Mouse (Mus musculus): ENCODE results near the gene Cdc7.
"Not testable (repeated sequence)": the region's sequence is repeated elsewhere in the genome, so short reads cannot be mapped to it uniquely, and the experiment has no call there.

Gene Cdc7

DNA sequence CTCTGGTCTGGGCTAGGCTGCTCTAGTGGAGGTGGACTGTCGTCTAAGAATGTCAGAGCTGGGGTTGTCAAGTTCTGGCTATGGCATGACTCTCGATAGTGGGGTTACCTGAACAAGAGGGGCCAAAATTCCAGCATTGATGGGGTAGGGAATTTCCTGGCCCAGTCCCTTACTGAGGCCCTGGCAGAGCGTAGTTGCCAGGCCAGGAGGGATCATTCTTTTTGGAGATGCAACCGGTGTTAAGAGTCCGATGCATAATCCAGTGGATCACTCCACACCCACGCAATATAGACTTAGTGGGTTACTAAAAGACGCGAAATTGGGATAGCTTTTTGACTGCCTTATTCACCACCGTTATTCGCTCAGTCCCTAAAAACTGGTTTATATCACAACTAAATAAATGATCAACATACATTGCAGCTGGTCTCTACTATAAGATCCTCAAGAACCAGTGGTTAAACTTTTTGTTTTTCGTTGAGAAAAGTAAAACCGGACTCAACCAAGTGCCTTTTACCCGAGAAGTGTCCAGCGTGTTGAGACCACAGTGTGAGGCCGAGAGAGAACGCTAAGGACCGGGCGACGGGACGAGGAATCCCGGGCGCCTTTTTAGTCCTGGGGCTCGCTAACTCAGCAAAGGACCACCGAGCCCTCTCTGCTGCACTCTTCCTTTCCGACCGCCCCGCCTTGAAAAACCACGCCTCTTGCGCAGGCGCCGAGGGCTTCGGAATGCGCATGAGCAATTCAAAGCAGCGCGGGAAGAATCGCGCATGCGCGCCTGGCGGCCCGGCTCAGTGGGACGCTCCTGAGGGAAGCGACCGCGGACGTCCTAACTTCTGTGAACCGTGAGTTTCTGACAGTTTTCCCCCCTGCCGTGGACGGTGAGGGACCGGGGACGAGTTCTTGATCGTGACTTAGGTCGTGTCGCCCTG lies at the start of gene Cdc7:
TSS of gene Cdc7 (plus strand) at position 739 of the 929 bp plus-strand sequence.
- peak; percentile 95 for DNase-seq (ENCODE audit: low spot score)

DNA sequence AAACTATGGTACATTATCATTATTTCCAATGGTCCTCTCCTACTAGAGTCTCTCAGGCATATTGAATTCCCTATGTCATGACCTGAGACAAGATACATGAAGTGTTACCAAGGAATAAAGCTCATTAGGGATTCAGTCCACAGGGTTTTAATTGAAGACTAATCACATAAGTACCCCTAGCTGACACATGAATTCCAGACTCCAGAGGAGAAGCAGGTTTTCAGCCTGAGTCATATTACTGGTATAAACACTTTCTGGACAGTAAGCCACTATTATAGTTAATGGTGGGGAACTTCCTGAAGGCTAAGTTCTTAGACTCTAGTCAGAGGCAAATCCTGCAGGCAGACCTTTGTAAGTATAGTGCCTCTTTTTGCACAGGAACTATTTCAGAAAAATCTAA lies 44.8 kb upstream of the Cdc7 start:
- no peak for DNase-seq (ENCODE audit: low spot score)

DNA sequence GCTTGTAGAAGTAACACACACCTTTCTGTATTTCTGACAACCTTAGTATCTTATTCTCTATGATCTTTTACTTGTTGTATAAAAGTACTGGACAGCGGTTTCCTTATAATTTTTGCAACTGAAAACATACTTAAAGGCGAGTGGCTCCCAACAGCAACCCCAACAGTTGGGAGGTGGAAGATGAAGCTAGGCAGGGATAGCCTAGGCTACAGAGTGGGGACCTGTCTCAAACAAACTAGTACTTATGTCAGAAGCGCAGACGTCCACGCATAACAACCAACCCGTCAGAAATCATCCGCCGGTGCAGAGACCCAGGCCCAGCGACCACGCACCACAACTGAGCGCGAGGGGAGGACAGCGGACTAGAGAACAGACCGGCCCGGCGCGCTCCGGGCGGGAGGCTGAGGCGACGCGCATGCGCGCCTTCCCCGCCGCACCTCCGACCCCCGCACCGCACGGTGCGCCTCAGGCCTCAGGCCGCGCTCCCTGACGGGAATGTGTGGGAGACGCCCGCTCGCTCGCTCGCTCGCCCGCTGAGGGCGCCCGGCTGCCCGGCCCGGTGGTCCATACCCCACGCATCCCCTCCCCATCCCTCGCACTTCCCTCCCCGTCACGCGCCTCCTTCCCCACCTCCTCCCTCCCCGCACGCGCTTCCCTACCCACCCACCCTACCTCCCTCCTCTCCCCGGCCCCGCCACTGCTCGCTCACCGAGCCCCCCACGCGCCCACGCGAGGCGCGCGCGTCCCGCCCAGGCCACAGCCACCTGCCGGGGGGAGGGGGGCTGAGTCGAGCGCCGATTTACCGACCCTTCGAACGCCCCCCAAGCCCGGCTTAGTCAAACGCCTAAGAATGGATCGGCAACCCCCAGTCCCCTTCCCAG lies 38.4 kb upstream of the Cdc7 start, which contains the start of gene Hfm1:
TSS of gene Hfm1 (minus strand) at position 834 of the 881 bp plus-strand sequence.
- peak; percentile 87 for DNase-seq (ENCODE audit: low spot score)

DNA sequence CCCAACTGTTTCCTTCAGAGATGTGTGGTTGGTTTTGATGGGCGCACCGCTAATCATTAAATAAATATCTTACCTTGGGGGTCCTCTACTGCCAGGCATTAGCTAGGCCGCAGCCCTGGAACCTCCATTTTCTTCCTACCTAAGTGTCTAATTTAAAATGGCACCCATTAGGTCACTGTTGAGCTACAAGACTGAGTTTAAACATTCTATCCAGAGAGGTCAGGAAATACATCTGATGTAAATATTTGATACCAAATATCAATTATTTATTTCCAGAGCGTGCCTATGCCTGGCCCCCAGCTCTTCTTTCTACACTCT lies 37.8 kb upstream of the Cdc7 start:
- no peak for DNase-seq (ENCODE audit: low spot score)

DNA sequence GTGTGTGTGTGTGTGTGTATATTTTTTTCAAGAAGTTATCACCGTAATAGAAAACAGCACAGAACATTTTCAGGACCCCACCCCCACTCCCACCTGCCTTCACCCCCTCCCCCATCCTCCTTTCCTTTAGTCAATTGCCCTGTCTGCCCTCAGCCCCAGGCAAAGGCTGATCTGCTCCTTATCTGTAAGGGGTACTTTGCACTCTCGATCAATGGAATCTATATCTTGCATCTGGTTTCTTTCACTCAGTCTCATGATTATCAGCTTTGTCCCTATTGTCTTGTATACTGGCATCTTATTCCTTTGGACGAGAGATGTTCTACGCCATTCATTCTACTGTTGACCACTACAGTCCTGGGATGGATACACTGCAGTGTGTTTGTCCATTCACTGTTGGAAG lies 36.1 kb upstream of the Cdc7 start:
- no peak for DNase-seq (ENCODE audit: low spot score)

DNA sequence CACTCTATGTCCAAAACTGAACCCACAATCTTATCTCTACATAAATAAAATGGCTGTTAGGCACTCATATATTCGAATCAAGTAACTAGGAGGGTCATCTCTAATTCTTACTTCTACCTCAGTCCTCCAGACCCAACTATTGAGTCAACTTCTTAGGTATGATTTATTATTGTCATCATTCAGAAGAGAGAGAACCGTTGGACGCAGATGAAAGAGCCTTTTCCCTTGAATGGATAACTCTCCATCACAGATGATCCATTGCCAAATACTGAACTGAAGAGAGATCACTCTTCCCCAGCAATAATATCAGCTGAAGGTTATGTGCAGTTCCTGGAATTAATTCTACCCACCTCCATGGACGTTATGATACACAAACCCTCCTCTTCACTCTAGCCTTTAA lies 17.8 kb upstream of the Cdc7 start:
- no peak for DNase-seq (ENCODE audit: low spot score)

DNA sequence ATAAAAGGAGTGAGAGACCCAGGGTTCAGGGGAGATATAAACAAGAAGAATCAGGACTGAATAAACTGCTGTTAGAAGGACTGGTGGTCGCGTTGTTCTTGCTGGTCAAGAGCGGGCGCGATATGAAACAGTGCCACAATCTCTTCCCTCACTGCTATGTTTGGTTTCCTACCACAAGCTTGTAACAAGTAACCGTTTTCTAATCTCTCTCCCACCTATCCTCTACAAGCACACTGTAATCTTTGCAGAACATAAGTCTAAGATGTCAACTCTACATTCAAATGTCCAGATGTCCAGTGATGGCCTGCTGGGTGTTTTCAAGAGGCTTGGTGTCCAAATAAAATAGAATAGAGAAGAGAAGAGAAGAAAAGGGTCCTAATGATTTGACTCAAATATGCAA lies 15.4 kb upstream of the Cdc7 start:
- no peak for DNase-seq (ENCODE audit: low spot score)

DNA sequence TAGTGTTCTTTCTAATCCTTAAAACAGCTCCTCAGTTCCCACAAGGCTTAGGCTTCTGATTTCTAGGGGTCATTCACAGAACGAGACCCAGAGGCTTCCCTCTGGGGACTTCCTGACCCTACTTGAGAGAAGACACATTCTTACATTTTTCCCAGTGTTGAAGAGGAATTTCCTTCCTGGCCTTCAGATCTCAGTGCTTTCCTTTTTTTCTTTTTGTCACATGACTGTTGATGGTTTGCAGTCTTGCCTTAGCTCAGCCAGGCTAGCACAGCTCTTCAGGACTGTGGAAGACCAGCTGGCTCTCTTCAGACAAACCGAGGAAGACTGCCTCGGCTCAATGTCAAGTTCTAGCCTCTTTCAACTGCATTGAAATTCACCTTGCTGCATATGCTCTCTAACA lies 7.7 kb upstream of the Cdc7 start:
- no peak for DNase-seq (ENCODE audit: low spot score)

DNA sequence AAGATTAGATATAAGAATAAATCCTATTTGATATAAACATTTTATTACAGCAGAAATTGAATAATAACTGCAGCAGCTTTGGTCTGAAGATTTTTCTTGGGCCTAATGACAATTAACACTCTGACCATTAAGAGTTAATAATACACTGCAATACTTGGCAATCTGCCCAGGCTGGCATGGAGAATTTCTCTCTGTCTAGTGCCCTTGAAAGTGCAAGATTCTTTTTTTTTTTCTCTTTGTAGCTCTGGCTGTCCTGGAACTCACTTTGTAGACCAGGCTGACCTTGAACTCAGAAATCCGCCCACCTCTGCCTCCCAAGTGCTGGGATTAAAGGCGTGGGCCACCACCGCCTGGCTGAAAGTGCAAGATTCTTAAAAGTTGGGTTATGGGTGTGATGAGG lies 5.1 kb upstream of the Cdc7 start:
- DNase-seq (ENCODE audit: low spot score), result peak; percentile 46

DNA sequence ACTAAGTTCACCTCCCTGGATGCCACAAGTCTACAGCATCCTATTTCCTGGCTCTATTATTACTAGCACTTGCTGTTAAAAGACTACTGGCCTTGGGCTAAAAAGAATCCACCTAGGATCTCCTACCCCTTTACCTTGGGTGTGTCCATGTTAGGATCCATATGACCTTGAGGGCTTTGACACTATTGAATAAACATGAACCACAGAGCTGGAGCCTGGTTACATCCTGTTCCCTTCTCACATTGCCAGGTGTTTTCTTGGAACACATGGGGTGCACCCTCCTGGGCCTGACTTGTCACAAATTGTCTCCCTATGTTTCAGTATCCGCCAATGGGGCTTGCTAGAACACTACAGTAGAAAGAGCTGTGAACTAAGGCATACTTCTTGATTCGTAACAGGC lies 3.7 kb upstream of the Cdc7 start:
- DNase-seq (ENCODE audit: low spot score), result no peak

DNA sequence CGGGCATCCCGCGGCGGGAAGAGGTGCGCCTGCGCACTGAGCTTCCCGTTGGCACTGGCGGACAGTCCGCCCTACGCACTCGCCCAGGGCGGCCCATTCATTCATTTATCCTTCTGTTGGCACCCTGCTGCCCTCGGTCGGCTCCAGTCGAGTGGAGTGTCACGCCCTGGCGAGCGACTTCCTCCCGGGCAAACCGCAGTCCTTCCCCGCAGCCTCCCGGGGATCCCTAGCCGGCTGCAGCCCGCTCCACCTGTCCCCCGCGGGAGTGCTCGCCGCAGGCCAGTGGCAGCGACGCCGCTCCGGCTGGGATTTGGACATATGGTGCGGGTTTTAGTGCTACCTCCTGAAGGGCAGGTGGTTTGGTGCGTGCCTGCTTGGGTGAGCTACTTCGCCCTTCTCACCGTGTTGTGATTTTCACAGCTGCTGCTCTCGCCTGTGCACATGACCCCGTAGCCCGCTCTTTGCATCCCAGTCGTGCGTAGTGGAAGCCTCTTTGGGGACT lies 442 bp downstream of the Cdc7 start:
- DNase-seq (ENCODE audit: low spot score), result no peak

DNA sequence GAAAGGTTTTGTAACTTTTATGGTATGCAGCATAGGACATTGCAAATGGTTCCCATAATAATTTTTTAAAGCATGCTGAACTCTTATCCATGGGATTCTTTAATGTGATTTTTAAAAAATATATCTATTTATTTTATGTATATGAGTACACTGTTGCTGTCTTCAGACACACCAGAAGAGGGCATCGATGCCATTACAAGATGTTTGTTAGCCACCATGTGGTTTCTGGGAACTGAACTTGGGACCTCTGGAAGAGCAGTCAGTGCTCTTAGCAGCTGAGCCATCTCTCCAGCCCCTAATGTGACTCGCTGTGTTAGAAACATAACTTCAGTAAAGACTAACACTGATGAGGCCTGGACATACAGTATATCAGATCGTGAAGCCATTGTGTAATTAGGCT lies 2.3 kb downstream of the Cdc7 start:
- no peak for DNase-seq (ENCODE audit: low spot score)

DNA sequence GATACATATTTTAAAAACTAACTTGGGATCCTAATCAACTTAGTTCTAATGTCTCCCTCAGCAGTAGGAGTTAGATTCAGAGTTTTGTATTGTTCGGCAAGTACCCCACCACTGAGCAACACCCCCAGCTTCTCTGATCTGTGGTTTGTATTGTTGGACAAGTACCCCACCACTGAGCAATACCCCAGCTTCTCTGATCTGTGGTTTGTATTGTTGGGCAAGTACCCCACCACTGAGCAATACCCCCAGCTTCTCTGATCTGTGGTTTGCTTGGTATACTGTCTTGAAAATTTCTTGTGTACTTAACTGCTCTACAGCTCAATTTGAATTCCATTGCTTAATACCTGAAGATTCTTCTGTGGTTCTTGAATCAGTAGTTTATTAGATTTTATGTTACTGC lies 3.5 kb downstream of the Cdc7 start:
- no peak for DNase-seq (ENCODE audit: low spot score)

DNA sequence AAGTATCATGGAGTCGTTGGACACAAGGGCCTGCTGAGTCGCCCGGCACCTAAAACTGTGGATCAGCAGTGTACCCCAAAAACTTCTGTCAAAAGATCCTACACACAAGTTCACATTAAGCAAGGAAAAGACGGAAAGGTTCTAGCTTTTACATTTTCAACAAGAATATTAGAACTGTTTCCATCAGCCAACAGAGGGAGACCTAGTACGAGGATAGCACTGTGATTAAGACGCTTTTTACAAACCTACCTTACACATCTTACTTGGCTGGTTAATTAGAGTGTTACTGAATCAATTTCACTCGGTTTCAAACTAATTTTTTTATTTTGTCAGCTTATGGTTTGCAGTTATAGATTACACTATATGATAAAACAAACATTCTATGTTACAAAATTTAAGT lies 9.8 kb downstream of the Cdc7 start:
- no peak for DNase-seq (ENCODE audit: low spot score)

DNA sequence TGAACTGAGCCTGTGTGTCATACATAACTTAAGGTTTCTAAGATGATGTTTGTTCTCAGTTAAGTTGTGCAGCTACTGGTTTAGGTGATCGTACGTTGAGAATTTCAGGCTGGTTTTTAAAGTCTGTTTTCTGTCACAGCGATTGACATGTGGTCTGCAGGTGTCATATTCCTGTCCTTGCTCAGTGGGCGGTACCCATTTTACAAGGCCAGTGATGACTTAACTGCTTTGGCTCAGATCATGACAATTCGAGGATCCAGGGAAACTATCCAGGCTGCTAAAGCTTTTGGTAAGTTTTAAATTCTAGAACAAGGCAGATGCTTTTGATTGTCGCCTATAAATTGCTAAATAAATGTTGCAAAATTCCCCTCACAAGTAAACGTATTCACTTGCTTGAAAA lies 15.0 kb downstream of the Cdc7 start:
- DNase-seq (ENCODE audit: low spot score), result no peak

DNA sequence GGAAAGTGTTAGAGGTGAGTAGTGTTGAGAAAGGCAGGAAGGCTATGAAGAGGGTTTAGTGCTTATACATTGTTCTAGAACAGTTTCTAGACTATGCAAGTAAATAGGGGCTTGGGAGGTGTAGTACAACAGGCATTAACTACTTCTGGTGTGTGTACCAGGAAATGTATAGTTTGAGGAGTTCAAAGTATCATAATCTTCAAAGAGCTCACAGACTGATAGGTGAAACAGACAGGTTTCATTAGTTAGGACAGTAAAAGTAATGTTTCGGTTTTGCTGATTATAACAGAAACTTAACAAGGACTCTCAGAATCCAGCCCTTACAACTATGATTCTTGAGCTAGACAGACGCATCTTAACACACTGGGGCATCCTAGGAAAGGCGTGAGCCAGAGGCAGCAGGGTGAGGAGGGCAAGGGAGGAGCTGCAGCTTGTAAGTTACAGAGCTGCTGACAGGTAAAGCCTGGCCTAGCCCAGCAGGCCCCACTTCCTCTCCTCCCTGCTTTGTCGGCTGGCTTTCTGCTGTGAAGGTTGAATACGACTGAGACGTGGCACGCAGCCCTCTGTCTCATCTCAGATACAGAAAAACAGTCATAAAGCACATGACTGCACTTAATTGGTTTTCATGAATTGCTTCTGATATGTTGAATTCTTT lies 18.3 kb downstream of the Cdc7 start:
- no peak for DNase-seq (ENCODE audit: low spot score)

DNA sequence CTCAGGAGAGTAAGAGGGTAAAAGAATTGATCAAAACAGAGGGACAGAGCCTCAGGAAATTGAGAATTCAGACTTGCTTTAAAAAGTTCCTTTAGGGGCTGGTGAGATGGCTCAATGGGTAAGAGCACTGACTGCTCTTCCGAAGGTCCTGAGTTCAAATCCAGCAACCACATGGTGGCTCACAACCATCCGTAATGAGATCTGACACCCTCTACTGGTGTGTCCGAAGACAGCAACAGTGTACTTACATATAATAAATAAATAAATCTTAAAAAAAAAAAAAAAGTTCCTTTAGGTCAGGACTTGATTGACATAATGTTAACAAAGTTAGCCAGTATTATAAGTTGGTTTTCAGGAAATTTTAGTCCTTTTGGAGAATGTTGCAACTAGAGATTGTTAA lies 20.8 kb downstream of the Cdc7 start:
- DNase-seq (ENCODE audit: low spot score), result not testable (repeated sequence)

DNA sequence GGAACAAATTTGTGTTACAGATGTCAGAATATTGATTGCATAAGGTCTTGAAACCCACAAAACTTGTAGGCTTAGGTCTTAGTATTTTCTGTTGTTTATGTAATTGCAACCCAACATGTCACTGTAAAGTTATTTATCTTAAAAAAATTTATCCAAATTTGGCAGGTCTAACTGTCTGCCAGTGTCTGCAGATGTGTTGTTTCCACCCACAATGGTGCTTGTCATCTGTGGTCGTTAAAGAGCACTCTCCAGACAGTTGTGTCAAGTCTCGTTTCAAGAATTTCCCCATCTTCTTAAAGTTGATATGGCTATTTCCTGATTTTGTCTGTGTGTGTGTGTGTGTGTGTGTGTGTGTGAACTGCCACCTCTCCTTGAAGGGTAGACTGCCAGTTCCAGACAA lies 21.5 kb downstream of the Cdc7 start:
- no peak for DNase-seq (ENCODE audit: low spot score)

DNA sequence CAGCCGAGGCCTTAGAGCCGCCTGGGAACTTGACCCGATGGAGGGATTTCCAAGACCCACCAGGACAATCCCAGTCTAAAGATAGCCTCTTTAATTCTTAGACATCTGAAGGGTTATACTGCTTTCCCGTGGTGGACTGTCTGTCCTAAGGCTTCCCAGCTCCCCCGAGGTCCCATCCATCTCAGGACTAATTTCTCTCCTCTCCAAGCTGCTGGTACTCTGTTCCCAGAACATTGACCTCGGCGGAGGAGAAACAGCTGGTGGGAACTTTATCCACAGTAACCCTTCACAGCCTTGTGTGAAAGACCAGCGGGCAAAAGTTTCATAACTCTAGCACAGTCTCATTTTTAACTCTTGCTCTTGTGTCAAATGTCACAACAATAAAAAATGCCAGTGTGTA lies 25.1 kb downstream of the Cdc7 start:
- DNase-seq (ENCODE audit: low spot score), result peak; percentile 27

DNA sequence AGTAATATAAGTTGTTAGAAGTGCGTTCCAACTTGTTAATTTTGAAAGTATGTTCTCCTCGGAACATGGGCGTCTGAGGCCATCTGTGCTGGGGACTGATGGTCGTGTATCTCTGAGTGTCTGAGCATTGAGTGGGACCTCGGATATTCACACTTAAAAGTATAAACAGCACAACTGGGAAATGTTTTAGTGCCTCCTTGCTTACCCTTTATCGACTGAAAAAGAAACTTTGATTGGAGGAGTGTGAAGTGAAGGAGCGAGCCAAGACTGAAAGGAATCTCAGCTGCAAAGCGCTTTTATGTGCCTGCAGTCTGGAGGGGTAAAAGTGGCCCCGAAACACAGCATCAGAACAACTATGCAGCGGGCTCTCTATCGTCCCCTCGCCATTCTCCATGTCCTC lies 25.7 kb downstream of the Cdc7 start:
- DNase-seq (ENCODE audit: low spot score), result no peak

DNA sequence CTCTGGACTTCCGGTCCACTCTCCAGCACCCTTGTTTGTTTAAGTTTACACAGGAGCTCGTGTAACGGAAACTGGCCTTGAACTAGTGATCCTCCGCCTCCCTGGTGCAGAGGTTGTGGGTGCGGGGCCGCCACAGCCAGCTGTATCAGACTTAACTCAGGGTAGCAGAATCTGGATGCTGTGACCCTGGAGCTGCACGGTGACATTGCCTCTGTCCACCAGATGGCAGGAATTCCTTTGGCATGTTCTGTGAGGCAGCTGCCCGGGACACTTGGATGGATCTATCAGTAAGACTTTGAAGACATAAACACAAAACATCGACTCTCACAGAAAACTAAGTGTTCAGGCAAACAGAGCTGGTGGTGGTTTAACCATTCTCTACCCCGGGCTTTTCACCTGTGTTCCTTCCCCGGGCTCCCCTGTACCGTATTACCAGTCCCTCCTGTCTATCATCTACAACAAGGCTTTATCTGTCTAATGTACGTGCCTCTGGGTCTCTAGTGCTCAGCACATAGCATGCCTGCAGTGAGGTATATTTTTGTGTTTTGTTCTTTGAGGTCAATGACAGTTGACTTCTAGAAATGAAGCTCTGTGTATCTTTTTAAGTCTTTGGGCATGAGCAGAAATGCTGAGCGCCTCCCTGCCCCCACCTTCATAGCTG lies 26.6 kb downstream of the Cdc7 start:
- peak; percentile 52 for DNase-seq (ENCODE audit: low spot score)

Data from testis, postnatal 14 days (tissue).